Mouse (Mus musculus): ENCODE measurements around the gene Rasgef1b. TPM values are rescaled to one million over a fixed set of nuclear protein-coding genes. Genes with fewer than 3 reads are reported as not detected.

The Rasgef1b gene
- polyA plus RNA-seq, 1 experiment from 2014 or later = 7.8 TPM

- Histone ChIP-seq H3K4me2 (replicated peaks; ENCODE audit: low read depth, low read length) (no peak overlapping the region), H3K36me3 (ENCODE audit: insufficient read depth, low read length) (no peaks in the 10 kb centered on the region), H3K4me3 (ENCODE audit: low read length) (no peak overlapping the region), H3K27ac (ENCODE audit: low read length) (no peak overlapping the region), H3K4me1 (ENCODE audit: insufficient read depth, low read length) (peaks cover 8% of the 10 kb centered on the region), H3K9me3 (ENCODE audit: low read length) (no peaks in the 10 kb centered on the region), H3K9ac (replicated peaks; ENCODE audit: low read length) (no peak overlapping the region), H3K27me3 (ENCODE audit: insufficient read depth, low read length) (peaks cover 2% of the 10 kb centered on the region; the same call in 1 of the 2 replicates)
- whole genome bisulfite sequencing = 75% methylated on average over 6 of the region's 6 CpGs
- ATAC-seq (ENCODE audit: low FRiP score, low TSS enrichment) = no peak
Observed at GRCm38 (mm10) chr5:99488479-99489158, 240.2 kb downstream of the Rasgef1b start.

- ATAC-seq (ENCODE audit: low FRiP score, low TSS enrichment) = peak; percentile 93
- Histone ChIP-seq H3K9ac (replicated peaks; ENCODE audit: low read length) (no peak overlapping the region), H3K36me3 (ENCODE audit: insufficient read depth, low read length) (no peaks in the 10 kb centered on the region), H3K4me1 (ENCODE audit: insufficient read depth, low read length) (peaks cover 8% of the 10 kb centered on the region), H3K4me3 (ENCODE audit: low read length) (no peak overlapping the region), H3K4me2 (replicated peaks; ENCODE audit: low read depth, low read length) (no peak overlapping the region), H3K9me3 (ENCODE audit: low read length) (no peaks in the 10 kb centered on the region), H3K27me3 (ENCODE audit: insufficient read depth, low read length) (peaks cover 2% of the 10 kb centered on the region; the same call in 1 of the 2 replicates), H3K27ac (ENCODE audit: low read length) (peak overlapping the region; percentile 53)
- WGBS = 38% methylated on average over 5 of the region's 5 CpGs
Observed at GRCm38 (mm10) chr5:99487009-99487858, 241.6 kb downstream of the Rasgef1b start.

GRCm38 (mm10) chr5:99483162-99483561 lies 245.7 kb downstream of the Rasgef1b start:
- H3K4me3 ChIP-seq (ENCODE audit: low read length) = no peak overlapping the region
- no peaks in the 10 kb centered on the region for H3K9me3 ChIP-seq (ENCODE audit: low read length)
- WGBS = 90% methylated on average over 5 of the region's 5 CpGs
- no peak overlapping the region for H3K9ac ChIP-seq (replicated peaks; ENCODE audit: low read length)
- H3K27me3 ChIP-seq (ENCODE audit: insufficient read depth, low read length) = peaks cover 2% of the 10 kb centered on the region; the same call in 1 of the 2 replicates
- no peak overlapping the region for H3K4me2 ChIP-seq (replicated peaks; ENCODE audit: low read depth, low read length)
- H3K4me1 ChIP-seq (ENCODE audit: insufficient read depth, low read length) = peaks cover 24% of the 10 kb centered on the region
- no peak for ATAC-seq (ENCODE audit: low FRiP score, low TSS enrichment)
- H3K27ac ChIP-seq (ENCODE audit: low read length) = no peak overlapping the region
- no peaks in the 10 kb centered on the region for H3K36me3 ChIP-seq (ENCODE audit: insufficient read depth, low read length)

GRCm38 (mm10) chr5:99482524-99482923 lies 246.3 kb downstream of the Rasgef1b start:
- no peak for ATAC-seq (ENCODE audit: low FRiP score, low TSS enrichment)
- no peak overlapping the region for H3K4me3 ChIP-seq (ENCODE audit: low read length)
- H3K27me3 ChIP-seq (ENCODE audit: insufficient read depth, low read length) = peaks cover 2% of the 10 kb centered on the region; the same call in 1 of the 2 replicates
- WGBS = 93% methylated on average over 6 of the region's 6 CpGs
- H3K4me1 ChIP-seq (ENCODE audit: insufficient read depth, low read length) = peaks cover 24% of the 10 kb centered on the region
- no peak overlapping the region for H3K9ac ChIP-seq (replicated peaks; ENCODE audit: low read length)
- H3K36me3 ChIP-seq (ENCODE audit: insufficient read depth, low read length) = no peaks in the 10 kb centered on the region
- no peaks in the 10 kb centered on the region for H3K9me3 ChIP-seq (ENCODE audit: low read length)
- no peak overlapping the region for H3K4me2 ChIP-seq (replicated peaks; ENCODE audit: low read depth, low read length)
- H3K27ac ChIP-seq (ENCODE audit: low read length) = no peak overlapping the region

GRCm38 (mm10) chr5:99482016-99482415 lies 246.8 kb downstream of the Rasgef1b start:
- WGBS = 90% methylated on average over 7 of the region's 7 CpGs
- no peak for ATAC-seq (ENCODE audit: low FRiP score, low TSS enrichment)
- Histone ChIP-seq H3K4me1 (ENCODE audit: insufficient read depth, low read length) (peaks cover 22% of the 10 kb centered on the region), H3K27ac (ENCODE audit: low read length) (no peak overlapping the region), H3K9me3 (ENCODE audit: low read length) (no peaks in the 10 kb centered on the region), H3K9ac (replicated peaks; ENCODE audit: low read length) (no peak overlapping the region), H3K4me2 (replicated peaks; ENCODE audit: low read depth, low read length) (no peak overlapping the region), H3K27me3 (ENCODE audit: insufficient read depth, low read length) (peaks cover 2% of the 10 kb centered on the region; the same call in 1 of the 2 replicates), H3K36me3 (ENCODE audit: insufficient read depth, low read length) (no peaks in the 10 kb centered on the region), H3K4me3 (ENCODE audit: low read length) (no peak overlapping the region)

GRCm38 (mm10) chr5:99480078-99481031 lies 248.5 kb downstream of the Rasgef1b start:
- ATAC-seq (ENCODE audit: low FRiP score, low TSS enrichment) = no peak
- Histone ChIP-seq H3K27ac (ENCODE audit: low read length) (no peak overlapping the region; the same call in 1 of the 2 replicates), H3K4me3 (ENCODE audit: low read length) (no peak overlapping the region), H3K9me3 (ENCODE audit: low read length) (no peaks in the 10 kb centered on the region), H3K9ac (replicated peaks; ENCODE audit: low read length) (no peak overlapping the region), H3K36me3 (ENCODE audit: insufficient read depth, low read length) (no peaks in the 10 kb centered on the region), H3K4me1 (ENCODE audit: insufficient read depth, low read length) (peaks cover 17% of the 10 kb centered on the region), H3K27me3 (ENCODE audit: insufficient read depth, low read length) (peaks cover 2% of the 10 kb centered on the region; the same call in 1 of the 2 replicates), H3K4me2 (replicated peaks; ENCODE audit: low read depth, low read length) (no peak overlapping the region)
- WGBS = 54% methylated on average over 6 of the region's 6 CpGs

GRCm38 (mm10) chr5:99479263-99480077 lies 249.4 kb downstream of the Rasgef1b start:
- Histone ChIP-seq H3K36me3 (ENCODE audit: insufficient read depth, low read length) (no peaks in the 10 kb centered on the region), H3K4me2 (replicated peaks; ENCODE audit: low read depth, low read length) (peak overlapping the region; percentile 50), H3K27me3 (ENCODE audit: insufficient read depth, low read length) (peaks cover 2% of the 10 kb centered on the region; the same call in 1 of the 2 replicates), H3K9me3 (ENCODE audit: low read length) (no peaks in the 10 kb centered on the region), H3K4me3 (ENCODE audit: low read length) (peak overlapping the region; percentile 18; the same call in 1 of the 2 replicates), H3K4me1 (ENCODE audit: insufficient read depth, low read length) (peaks cover 17% of the 10 kb centered on the region), H3K27ac (ENCODE audit: low read length) (peak overlapping the region; percentile 43; the same call in 1 of the 2 replicates), H3K9ac (replicated peaks; ENCODE audit: low read length) (peak overlapping the region; percentile 43)
- ATAC-seq (ENCODE audit: low FRiP score, low TSS enrichment) = peak; percentile 78
- WGBS = 6% methylated on average over 20 of the region's 20 CpGs

DNA sequence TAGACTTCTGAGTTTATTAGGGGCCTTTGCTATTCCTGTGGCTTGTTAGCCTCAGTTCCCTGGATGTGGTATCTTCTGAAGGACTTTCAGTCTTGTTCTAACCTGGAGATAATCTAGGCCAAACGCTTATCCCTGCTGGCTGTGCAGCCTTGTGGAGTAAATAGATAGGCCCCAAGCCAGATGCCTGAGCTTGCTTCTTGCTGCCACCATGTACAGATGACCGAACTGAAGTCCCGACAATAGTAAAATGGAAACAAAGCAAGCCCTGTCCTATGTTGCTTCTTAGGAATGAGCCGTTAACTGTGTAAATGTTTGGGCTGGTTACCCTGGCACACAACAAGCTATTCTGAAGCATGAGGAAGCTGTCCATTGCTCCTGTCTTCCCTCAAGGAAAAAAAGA lies 250.1 kb downstream of the Rasgef1b start:
- H3K27ac ChIP-seq (ENCODE audit: low read length) = no peak overlapping the region
- ATAC-seq (ENCODE audit: low FRiP score, low TSS enrichment) = no peak
- no peaks in the 10 kb centered on the region for H3K36me3 ChIP-seq (ENCODE audit: insufficient read depth, low read length)
- H3K9ac ChIP-seq (replicated peaks; ENCODE audit: low read length) = no peak overlapping the region
- no peaks in the 10 kb centered on the region for H3K27me3 ChIP-seq (ENCODE audit: insufficient read depth, low read length)
- no peak overlapping the region for H3K4me3 ChIP-seq (ENCODE audit: low read length)
- H3K9me3 ChIP-seq (ENCODE audit: low read length) = no peaks in the 10 kb centered on the region
- no peak overlapping the region for H3K4me2 ChIP-seq (replicated peaks; ENCODE audit: low read depth, low read length)
- peaks cover 17% of the 10 kb centered on the region for H3K4me1 ChIP-seq (ENCODE audit: insufficient read depth, low read length)
- WGBS = 70% methylated on average over 4 of the region's 4 CpGs
